Mouse (Mus musculus): Measurements from ENCODE around the gene Tmc4.

The Tmc4 gene

GRCm38 (mm10) chr7:3630478-3630815 is 46.9 kb downstream of the Tmc4 start:
- no peak for DNase-seq (ENCODE audit: low spot score)

- peak; percentile 93 for DNase-seq (ENCODE audit: low spot score)
Observed at GRCm38 (mm10) chr7:3629543-3630477, 47.5 kb downstream of the Tmc4 start, which contains the start of the genes Tfpt and Prpf31. Tfpt (minus strand) TSS chr7:3629929. Prpf31 (plus strand) TSS chr7:3629985.

GRCm38 (mm10) chr7:3629030-3629429 is 48.3 kb downstream of the Tmc4 start:
- no peak for DNase-seq (ENCODE audit: low spot score)

GRCm38 (mm10) chr7:3617242-3617995 is 59.9 kb downstream of the Tmc4 start, which contains the start of gene Ndufa3:
Ndufa3 (plus strand) TSS chr7:3617373.
- DNase-seq (ENCODE audit: low spot score), result peak; percentile 87

- no peak for DNase-seq (ENCODE audit: low spot score)
Observed at GRCm38 (mm10) chr7:3616389-3617241, 60.7 kb downstream of the Tmc4 start.

- no peak for DNase-seq (ENCODE audit: low spot score)
Observed at GRCm38 (mm10) chr7:3616057-3616388, 61.3 kb downstream of the Tmc4 start, which contains the start of gene Oscar. Oscar (minus strand) TSS chr7:3616157.

Measured in adipocyte (in vitro differentiated cells).